In genomic region chr13:90820453-90820852, GRCm38 (mm10) we compare ENCODE assay signal across 23 mouse cellular contexts.
DNase-seq lines count a peak whose midpoint lies in the region; ATAC-seq lines count a peak whose summit lies in the region.
"Had no signal": no experiment of that assay in that cellular context is flagged by ENCODE, and none has a peak within 500 bp of the region (broad histone marks: within the 10 kb centered on the region; RNA-seq: fewer than 3 reads in every experiment).

No protein-coding gene starts in this region.

- ATAC-seq in forebrain, embryonic 11.5 days (replicated peaks; ENCODE audit: low FRiP score): peak; percentile 30; the same call in 1 of the 2 replicates
- no peak for ATAC-seq in forebrain, embryonic 13.5 days
- ATAC-seq in midbrain, embryonic 11.5 days (ENCODE audit: low FRiP score): peak; percentile 52; the same call in 1 of the 2 replicates
- no peak for ATAC-seq in midbrain, embryonic 16.5 days
- ATAC-seq in intestine, embryonic 16.5 days: peak; percentile 85
- no peak for ATAC-seq in inflammation-experienced regulatory T-cells, adult 6 months
- ATAC-seq: Patski had no signal

- WGBS in forebrain, embryonic 11.5 days: 31% methylated on average over 3 of the region's 3 CpGs
- 25% methylated on average over 3 of the region's 3 CpGs for WGBS in forebrain, embryonic 13.5 days
- 28% methylated on average over 3 of the region's 3 CpGs for WGBS in midbrain, embryonic 11.5 days
- 30% methylated on average over 3 of the region's 3 CpGs for WGBS in midbrain, embryonic 16.5 days
- 22% methylated on average over 3 of the region's 3 CpGs for WGBS in intestine, embryonic 16.5 days

- no peak overlapping the region for H3K4me3 ChIP-seq in forebrain, embryonic 11.5 days (ENCODE audit: low read depth, low read length)
- no peak overlapping the region for H3K4me3 ChIP-seq in forebrain, embryonic 13.5 days
- no peak overlapping the region for H3K4me3 ChIP-seq in midbrain, embryonic 11.5 days (ENCODE audit: low read depth, low read length)
- no peak overlapping the region for H3K4me3 ChIP-seq in midbrain, embryonic 16.5 days (ENCODE audit: low read depth, low read length)
- no peak overlapping the region for H3K4me3 ChIP-seq in intestine, embryonic 16.5 days (ENCODE audit: low read length)
- H3K4me3 ChIP-seq: forebrain, embryonic 10.5 days; forebrain, embryonic 15.5 days; heart, embryonic 10.5 days; heart, embryonic 13.5 days had no signal

- no peak overlapping the region for H3K27ac ChIP-seq in forebrain, embryonic 11.5 days (ENCODE audit: low read depth, low read length)
- no peak overlapping the region for H3K27ac ChIP-seq in forebrain, embryonic 13.5 days
- H3K27ac ChIP-seq in midbrain, embryonic 11.5 days (ENCODE audit: low read depth, low read length): no peak overlapping the region
- H3K27ac ChIP-seq in midbrain, embryonic 16.5 days (ENCODE audit: low read length): no peak overlapping the region
- H3K27ac ChIP-seq in intestine, embryonic 16.5 days (ENCODE audit: low read length): no peak overlapping the region
- H3K27ac ChIP-seq: forebrain, embryonic 10.5 days; forebrain, embryonic 15.5 days; heart, embryonic 13.5 days; hindbrain, embryonic 14.5 days had no signal

- no peaks in the 10 kb centered on the region for H3K9me3 ChIP-seq in forebrain, embryonic 11.5 days (ENCODE audit: control insufficient read depth, low read length)
- no peaks in the 10 kb centered on the region for H3K9me3 ChIP-seq in forebrain, embryonic 13.5 days (replicated peaks)
- no peaks in the 10 kb centered on the region for H3K9me3 ChIP-seq in midbrain, embryonic 11.5 days (ENCODE audit: control insufficient read depth, low read length)
- H3K9me3 ChIP-seq in midbrain, embryonic 16.5 days (replicated peaks; ENCODE audit: control insufficient read depth, low read length, poor library complexity, severe bottlenecking): no peaks in the 10 kb centered on the region
- H3K9me3 ChIP-seq in intestine, embryonic 16.5 days (ENCODE audit: control insufficient read depth, low read length): no peaks in the 10 kb centered on the region
- H3K9me3 ChIP-seq: forebrain, embryonic 10.5 days; forebrain, embryonic 15.5 days; G1E; heart, embryonic 10.5 days; heart, embryonic 13.5 days had no signal

- no peak overlapping the region for H3K9ac ChIP-seq in forebrain, embryonic 11.5 days (ENCODE audit: low read length)
- no peak overlapping the region for H3K9ac ChIP-seq in forebrain, embryonic 13.5 days
- H3K9ac ChIP-seq in midbrain, embryonic 11.5 days (ENCODE audit: low read length): no peak overlapping the region
- no peak overlapping the region for H3K9ac ChIP-seq in midbrain, embryonic 16.5 days (ENCODE audit: low read depth, low read length)
- H3K9ac ChIP-seq in intestine, embryonic 16.5 days (ENCODE audit: low read depth, low read length): no peak overlapping the region
- H3K9ac ChIP-seq: forebrain, embryonic 15.5 days; heart, embryonic 13.5 days; hindbrain, embryonic 14.5 days had no signal

- H3K4me1 ChIP-seq in forebrain, embryonic 11.5 days (replicated peaks; ENCODE audit: control insufficient read depth, insufficient read depth, low read length): no peaks in the 10 kb centered on the region
- no peaks in the 10 kb centered on the region for H3K4me1 ChIP-seq in forebrain, embryonic 13.5 days
- H3K4me1 ChIP-seq in midbrain, embryonic 11.5 days (ENCODE audit: control insufficient read depth, insufficient read depth, low read length): no peaks in the 10 kb centered on the region
- no peaks in the 10 kb centered on the region for H3K4me1 ChIP-seq in midbrain, embryonic 16.5 days (ENCODE audit: control insufficient read depth, insufficient read depth, low read length)
- H3K4me1 ChIP-seq in intestine, embryonic 16.5 days (ENCODE audit: control insufficient read depth, insufficient read depth, low read length): no peaks in the 10 kb centered on the region

- no peaks in the 10 kb centered on the region for H3K27me3 ChIP-seq in forebrain, embryonic 11.5 days (ENCODE audit: control insufficient read depth, insufficient read depth, low read length)
- no peaks in the 10 kb centered on the region for H3K27me3 ChIP-seq in forebrain, embryonic 13.5 days
- no peaks in the 10 kb centered on the region for H3K27me3 ChIP-seq in midbrain, embryonic 11.5 days (ENCODE audit: control insufficient read depth, insufficient read depth, low read length)
- H3K27me3 ChIP-seq in midbrain, embryonic 16.5 days (ENCODE audit: control insufficient read depth, insufficient read depth, low read depth, low read length): no peaks in the 10 kb centered on the region
- H3K27me3 ChIP-seq in intestine, embryonic 16.5 days (replicated peaks; ENCODE audit: control insufficient read depth, insufficient read depth, low read length): no peaks in the 10 kb centered on the region
- H3K27me3 ChIP-seq: forebrain, embryonic 15.5 days; heart, embryonic 13.5 days; Patski had no signal

- no peak for DNase-seq in forebrain, embryonic 11.5 days (ENCODE audit: low spot score)
- DNase-seq in midbrain, embryonic 11.5 days (ENCODE audit: low spot score, missing footprints): no peak
- no peak for DNase-seq in urinary bladder, adult 18-20 months (ENCODE audit: low spot score in 2 of 2)
- DNase-seq: adrenal gland, postnatal 10 days; adrenal gland, postnatal 36 days; cerebellum, adult 18-20 months; cerebellum, adult 9-10 months; cerebellum, postnatal 14 days; gastrocnemius, postnatal 25 days; heart, adult 18-20 months; heart, postnatal 14 days; heart, postnatal 4 days had no signal

- no peaks in the 10 kb centered on the region for H3K36me3 ChIP-seq in forebrain, embryonic 11.5 days (ENCODE audit: control insufficient read depth, insufficient read depth, low read length)
- H3K36me3 ChIP-seq in forebrain, embryonic 13.5 days (ENCODE audit: poor library complexity, severe bottlenecking): no peaks in the 10 kb centered on the region
- H3K36me3 ChIP-seq in midbrain, embryonic 11.5 days (ENCODE audit: control insufficient read depth, insufficient read depth, low read length): no peaks in the 10 kb centered on the region
- no peaks in the 10 kb centered on the region for H3K36me3 ChIP-seq in midbrain, embryonic 16.5 days (ENCODE audit: control insufficient read depth, insufficient read depth, low read length)
- H3K36me3 ChIP-seq in intestine, embryonic 16.5 days (ENCODE audit: control insufficient read depth, insufficient read depth, low read length): no peaks in the 10 kb centered on the region
- H3K36me3 ChIP-seq: forebrain, embryonic 10.5 days; forebrain, embryonic 15.5 days; G1E; heart, embryonic 10.5 days; heart, embryonic 13.5 days had no signal

- no peak overlapping the region for H3K4me2 ChIP-seq in forebrain, embryonic 11.5 days (ENCODE audit: low read depth, low read length, severe bottlenecking)
- no peak overlapping the region for H3K4me2 ChIP-seq in forebrain, embryonic 13.5 days
- H3K4me2 ChIP-seq in midbrain, embryonic 11.5 days: no peak overlapping the region
- no peak overlapping the region for H3K4me2 ChIP-seq in midbrain, embryonic 16.5 days (ENCODE audit: low read length)
- no peak overlapping the region for H3K4me2 ChIP-seq in intestine, embryonic 16.5 days (ENCODE audit: low read depth, low read length)
- H3K4me2 ChIP-seq: forebrain, embryonic 15.5 days; heart, embryonic 13.5 days; hindbrain, embryonic 14.5 days had no signal

Comparison
In these comparisons a context has a peak if more than half of its experiments do, and no peak if none do; other contexts are left out.
1. ATAC-seq: peak in forebrain, embryonic 11.5 days (single experiment), midbrain, embryonic 11.5 days (single experiment) and intestine, embryonic 16.5 days (single experiment); none in forebrain, embryonic 13.5 days (single experiment), midbrain, embryonic 16.5 days (single experiment) and inflammation-experienced regulatory T-cells, adult 6 months (single experiment).